Mouse (Mus musculus): ENCODE data around the gene Phactr2. TPM values are rescaled to one million over a fixed set of nuclear protein-coding genes. Genes with fewer than 3 reads are reported as not detected.

Gene Phactr2
- total and polyA plus RNA-seq, 3 experiments, result 0.33 TPM; not detected in 2

GRCm38 (mm10) chr10:13346609-13347290 lies 127.5 kb downstream of the Phactr2 start:
- ATAC-seq (ENCODE audit: extremely low read depth, insufficient number of reproducible peaks, low FRiP score, poor library complexity, severe bottlenecking) (no peak), DNase-seq (ENCODE audit: low spot score) (no peak)
- no peak for TF ChIP-seq CTCF (IDR thresholded peaks at IDR 0.05; ENCODE audit: low read depth, low read length)
- TF ChIP-seq GATA1 (IDR thresholded peaks at IDR 0.05; ENCODE audit: borderline replicate concordance, low read length), result no peak
- no peak for TF ChIP-seq POLR2AphosphoS5 (IDR thresholded peaks at IDR 0.05; ENCODE audit: insufficient replicate concordance, low read depth, low read length)
- TF ChIP-seq TAL1 (conservative IDR thresholded peaks at IDR 0.05; ENCODE audit: low read depth, low read length), result no peak
- TF ChIP-seq GATA2 (IDR thresholded peaks at IDR 0.05; ENCODE audit: borderline replicate concordance, low read depth, low read length), result no peak

GRCm38 (mm10) chr10:13340583-13340982 lies 133.6 kb downstream of the Phactr2 start:
- H3K27me3 ChIP-seq (ENCODE audit: insufficient read depth, low read length), result peaks cover 4% of the 10 kb centered on the region; the same call in 1 of the 2 replicates
- H3K9me3 ChIP-seq (replicated peaks), result no peaks in the 10 kb centered on the region
- no peak overlapping the region for H3K4me3 ChIP-seq (ENCODE audit: low read depth, low read length)
- no peak for DNase-seq (ENCODE audit: low spot score)
- H3K36me3 ChIP-seq (replicated peaks), result no peaks in the 10 kb centered on the region
- ATAC-seq (ENCODE audit: extremely low read depth, insufficient number of reproducible peaks, low FRiP score, poor library complexity, severe bottlenecking), result no peak
- no peaks in the 10 kb centered on the region for H3K4me1 ChIP-seq (ENCODE audit: insufficient read depth, low read depth, low read length)
- no peak for TF ChIP-seq POLR2AphosphoS5 (IDR thresholded peaks at IDR 0.05; ENCODE audit: insufficient replicate concordance, low read depth, low read length)
- no peak for TF ChIP-seq TAL1 (conservative IDR thresholded peaks at IDR 0.05; ENCODE audit: low read depth, low read length)
- no peak for TF ChIP-seq GATA2 (IDR thresholded peaks at IDR 0.05; ENCODE audit: borderline replicate concordance, low read depth, low read length)
- TF ChIP-seq GATA1 (IDR thresholded peaks at IDR 0.05; ENCODE audit: borderline replicate concordance, low read length), result no peak
- no peak for TF ChIP-seq CTCF (IDR thresholded peaks at IDR 0.05; ENCODE audit: low read depth, low read length)

More at GRCm38 (mm10) chr10:13346609-13347290, 127.5 kb downstream of the Phactr2 start:
- H3K4me3 ChIP-seq (ENCODE audit: low read depth, low read length), result no peak overlapping the region
- H3K36me3 ChIP-seq (replicated peaks), result no peaks in the 10 kb centered on the region
- H3K27me3 ChIP-seq (ENCODE audit: insufficient read depth, low read length), result peaks cover 2% of the 10 kb centered on the region
- H3K4me1 ChIP-seq (ENCODE audit: insufficient read depth, low read depth, low read length), result no peaks in the 10 kb centered on the region
- no peaks in the 10 kb centered on the region for H3K9me3 ChIP-seq (replicated peaks)

GRCm38 (mm10) chr10:13336964-13337363 lies 137.2 kb downstream of the Phactr2 start:
- no peak for ATAC-seq (ENCODE audit: extremely low read depth, insufficient number of reproducible peaks, low FRiP score, poor library complexity, severe bottlenecking)
- no peak for TF ChIP-seq CTCF (IDR thresholded peaks at IDR 0.05; ENCODE audit: low read depth, low read length)
- TF ChIP-seq GATA1 (IDR thresholded peaks at IDR 0.05; ENCODE audit: borderline replicate concordance, low read length), result no peak
- no peak for TF ChIP-seq TAL1 (conservative IDR thresholded peaks at IDR 0.05; ENCODE audit: low read depth, low read length)
- TF ChIP-seq POLR2AphosphoS5 (IDR thresholded peaks at IDR 0.05; ENCODE audit: insufficient replicate concordance, low read depth, low read length), result no peak
- no peak for TF ChIP-seq GATA2 (IDR thresholded peaks at IDR 0.05; ENCODE audit: borderline replicate concordance, low read depth, low read length)
- no peaks in the 10 kb centered on the region; the same call in 1 of the 2 replicates for H3K4me1 ChIP-seq (ENCODE audit: insufficient read depth, low read depth, low read length)
- DNase-seq (ENCODE audit: low spot score), result no peak
- no peaks in the 10 kb centered on the region for H3K36me3 ChIP-seq (replicated peaks)
- peaks cover 4% of the 10 kb centered on the region; the same call in 1 of the 2 replicates for H3K27me3 ChIP-seq (ENCODE audit: insufficient read depth, low read length)
- H3K4me3 ChIP-seq (ENCODE audit: low read depth, low read length), result no peak overlapping the region
- no peaks in the 10 kb centered on the region for H3K9me3 ChIP-seq (replicated peaks)

- TF ChIP-seq GATA1 (IDR thresholded peaks at IDR 0.05; ENCODE audit: borderline replicate concordance, low read length) (no peak), GATA2 (IDR thresholded peaks at IDR 0.05; ENCODE audit: borderline replicate concordance, low read depth, low read length) (no peak), POLR2AphosphoS5 (IDR thresholded peaks at IDR 0.05; ENCODE audit: insufficient replicate concordance, low read depth, low read length) (no peak), CTCF (IDR thresholded peaks at IDR 0.05; ENCODE audit: low read depth, low read length) (no peak), TAL1 (conservative IDR thresholded peaks at IDR 0.05; ENCODE audit: low read depth, low read length) (no peak)
- Histone ChIP-seq H3K36me3 (replicated peaks) (no peaks in the 10 kb centered on the region), H3K9me3 (replicated peaks) (no peaks in the 10 kb centered on the region), H3K4me1 (ENCODE audit: insufficient read depth, low read depth, low read length) (no peaks in the 10 kb centered on the region; the same call in 1 of the 2 replicates), H3K4me3 (ENCODE audit: low read depth, low read length) (no peak overlapping the region), H3K27me3 (ENCODE audit: insufficient read depth, low read length) (peaks cover 4% of the 10 kb centered on the region; the same call in 1 of the 2 replicates)
- ATAC-seq (ENCODE audit: extremely low read depth, insufficient number of reproducible peaks, low FRiP score, poor library complexity, severe bottlenecking) (no peak), DNase-seq (ENCODE audit: low spot score) (no peak)
Measured at GRCm38 (mm10) chr10:13335814-13336213, 138.4 kb downstream of the Phactr2 start.

- Histone ChIP-seq H3K4me3 (ENCODE audit: low read depth, low read length) (no peak overlapping the region), H3K27me3 (ENCODE audit: insufficient read depth, low read length) (peaks cover 7% of the 10 kb centered on the region; the same call in 1 of the 2 replicates), H3K9me3 (replicated peaks) (no peaks in the 10 kb centered on the region), H3K36me3 (replicated peaks) (no peaks in the 10 kb centered on the region), H3K4me1 (ENCODE audit: insufficient read depth, low read depth, low read length) (no peaks in the 10 kb centered on the region; the same call in 1 of the 2 replicates)
- ATAC-seq (ENCODE audit: extremely low read depth, insufficient number of reproducible peaks, low FRiP score, poor library complexity, severe bottlenecking), result no peak
- TF ChIP-seq CTCF (IDR thresholded peaks at IDR 0.05; ENCODE audit: low read depth, low read length) (no peak), GATA2 (IDR thresholded peaks at IDR 0.05; ENCODE audit: borderline replicate concordance, low read depth, low read length) (no peak), TAL1 (conservative IDR thresholded peaks at IDR 0.05; ENCODE audit: low read depth, low read length) (no peak), GATA1 (IDR thresholded peaks at IDR 0.05; ENCODE audit: borderline replicate concordance, low read length) (no peak), POLR2AphosphoS5 (IDR thresholded peaks at IDR 0.05; ENCODE audit: insufficient replicate concordance, low read depth, low read length) (no peak)
- no peak for DNase-seq (ENCODE audit: low spot score)
Measured at GRCm38 (mm10) chr10:13335347-13335746, 138.9 kb downstream of the Phactr2 start.

- no peak for TF ChIP-seq GATA2 (IDR thresholded peaks at IDR 0.05; ENCODE audit: borderline replicate concordance, low read depth, low read length)
- no peak for TF ChIP-seq GATA1 (IDR thresholded peaks at IDR 0.05; ENCODE audit: borderline replicate concordance, low read length)
- no peak for TF ChIP-seq CTCF (IDR thresholded peaks at IDR 0.05; ENCODE audit: low read depth, low read length)
- TF ChIP-seq TAL1 (conservative IDR thresholded peaks at IDR 0.05; ENCODE audit: low read depth, low read length), result no peak
- no peak for TF ChIP-seq POLR2AphosphoS5 (IDR thresholded peaks at IDR 0.05; ENCODE audit: insufficient replicate concordance, low read depth, low read length)
- H3K4me1 ChIP-seq (ENCODE audit: insufficient read depth, low read depth, low read length), result no peaks in the 10 kb centered on the region; the same call in 1 of the 2 replicates
- H3K4me3 ChIP-seq (ENCODE audit: low read depth, low read length), result no peak overlapping the region
- H3K9me3 ChIP-seq (replicated peaks), result no peaks in the 10 kb centered on the region
- DNase-seq (ENCODE audit: low spot score) (no peak), ATAC-seq (ENCODE audit: extremely low read depth, insufficient number of reproducible peaks, low FRiP score, poor library complexity, severe bottlenecking) (no peak)
- H3K36me3 ChIP-seq (replicated peaks), result no peaks in the 10 kb centered on the region
- H3K27me3 ChIP-seq (ENCODE audit: insufficient read depth, low read length), result peaks cover 9% of the 10 kb centered on the region; the same call in 1 of the 2 replicates
Measured at GRCm38 (mm10) chr10:13333781-13334180, 140.4 kb downstream of the Phactr2 start.
